Mouse (Mus musculus) left cerebral cortex, adult 8-10 months (tissue): ENCODE results near the gene Zfp65. TPM values are rescaled to one million over a fixed set of nuclear protein-coding genes. Genes with fewer than 3 reads are reported as not detected.
A peak's percentile ranks its signal among the peaks of the same experiment; 100 is the strongest.
"Not testable (repeated sequence)": the region's sequence is repeated elsewhere in the genome, so short reads cannot be mapped to it uniquely, and the experiment has no call there.

ENCODE experiments used
- DNase-seq, 2 experiments: peaks; one replicate each; pipeline ENCODE4 v3.0.0; 2022; ENCODE audit warnings: low spot score in 2 of 2
- total RNA-seq, 4 experiments: library from RNA; stranded (reverse); gene quantifications; 2 replicates each; pipeline ENCODE4 v1.2.4; 2022

The Zfp65 gene
- 10 to 100 TPM; 13.1 to 14.0 (median 13.6) TPM for total RNA-seq

GRCm38 (mm10) chr13:67728641-67729318 is at the start of gene Zfp65:
Zfp65 (minus strand) TSS chr13:67729173.
- DNase-seq: peak; percentile 47 to 60

- no peak for DNase-seq
Measured at GRCm38 (mm10) chr13:67763031-67763768, 34.2 kb upstream of the Zfp65 start.

DNA sequence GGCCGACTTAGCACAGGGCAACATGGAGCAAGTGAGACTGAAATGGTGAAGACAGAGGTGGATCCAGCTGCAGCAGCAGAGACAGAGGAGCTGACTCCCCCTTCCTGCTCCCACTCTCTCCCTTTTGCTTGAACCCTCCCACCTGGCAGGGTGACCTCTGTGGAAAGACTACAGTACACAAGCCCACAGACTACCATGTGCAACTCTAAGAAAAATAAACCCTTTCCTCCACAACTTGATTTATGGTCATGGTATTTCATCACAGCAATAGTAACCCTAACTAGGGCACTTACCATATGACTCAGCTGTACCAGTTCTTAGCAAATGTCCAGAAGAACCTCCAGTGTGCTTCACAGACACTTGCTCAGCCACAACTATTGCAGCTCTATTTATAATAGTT is 31.0 kb upstream of the Zfp65 start:
- no peak for DNase-seq

GRCm38 (mm10) chr13:67755761-67756160 is 26.8 kb upstream of the Zfp65 start:
- no peak for DNase-seq

DNA sequence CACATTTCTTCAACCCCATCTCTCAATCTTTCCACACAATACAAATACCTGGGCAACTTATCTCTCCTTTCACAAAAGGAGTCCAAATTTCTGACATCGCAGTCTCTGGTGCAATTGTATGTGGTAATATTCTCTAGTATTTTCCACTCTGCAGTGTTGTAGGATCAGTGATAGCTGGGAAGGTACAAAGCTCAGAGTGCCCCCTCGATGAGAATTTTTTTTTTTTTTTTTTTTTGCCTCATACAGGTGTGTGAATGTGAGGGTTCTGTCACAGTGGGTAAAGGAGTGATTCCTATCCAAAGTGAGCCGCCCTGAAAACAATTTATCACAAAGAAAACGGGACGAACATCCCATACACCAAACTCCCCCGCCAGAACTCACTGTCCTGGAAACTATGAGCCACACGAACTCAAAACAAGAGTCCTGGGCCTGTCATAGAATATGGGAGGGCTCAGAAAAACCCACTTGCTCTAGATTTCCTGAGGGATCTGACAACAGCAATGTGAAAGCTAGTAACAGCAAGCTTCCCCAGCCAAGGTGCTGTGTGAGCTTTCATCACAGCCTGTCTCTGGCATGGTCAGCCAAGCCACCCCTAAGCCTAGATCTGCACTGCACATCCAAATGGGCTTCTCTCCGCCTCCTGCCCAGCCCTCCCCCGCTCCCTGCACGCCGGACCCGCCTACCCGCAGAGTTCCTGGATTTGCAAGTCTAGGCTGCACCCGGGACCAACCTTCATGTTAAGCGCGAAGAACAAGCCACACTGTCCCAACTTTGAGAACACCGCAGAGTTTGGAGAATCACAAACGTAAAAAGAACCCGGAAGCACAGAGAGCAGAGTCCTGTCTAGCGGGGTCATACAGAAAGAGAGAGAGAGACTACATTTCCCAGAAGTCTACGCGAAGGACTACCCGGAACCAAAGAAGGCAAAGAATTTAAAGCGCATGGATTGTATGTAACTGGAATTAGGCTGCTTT is 25.6 kb upstream of the Zfp65 start, which contains the start of gene Zfp85:
Gene Zfp85, minus strand, starts transcription at position 896 of the 974 bp plus-strand sequence.
- DNase-seq: peak; percentile 23 to 34

DNA sequence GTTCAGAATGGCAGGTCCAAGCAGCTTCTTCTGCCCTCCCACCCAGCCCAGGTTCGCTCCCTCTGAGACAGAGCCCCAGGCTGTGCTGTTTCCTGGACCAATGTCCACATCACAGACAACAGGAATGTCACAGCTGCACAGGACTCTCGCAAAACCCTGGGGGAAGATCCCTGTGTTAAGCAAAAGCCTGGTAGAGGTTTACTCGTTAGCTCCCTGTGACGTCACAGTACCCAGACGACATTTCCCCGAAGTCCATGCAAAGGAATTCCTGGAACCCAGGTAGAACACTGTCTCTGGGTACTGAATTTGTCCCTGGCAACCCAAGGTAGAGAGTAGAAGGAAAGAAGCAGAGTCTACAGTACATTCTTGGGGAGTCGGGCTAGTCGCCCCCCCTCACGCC is 14.9 kb upstream of the Zfp65 start:
- no peak for DNase-seq

DNA sequence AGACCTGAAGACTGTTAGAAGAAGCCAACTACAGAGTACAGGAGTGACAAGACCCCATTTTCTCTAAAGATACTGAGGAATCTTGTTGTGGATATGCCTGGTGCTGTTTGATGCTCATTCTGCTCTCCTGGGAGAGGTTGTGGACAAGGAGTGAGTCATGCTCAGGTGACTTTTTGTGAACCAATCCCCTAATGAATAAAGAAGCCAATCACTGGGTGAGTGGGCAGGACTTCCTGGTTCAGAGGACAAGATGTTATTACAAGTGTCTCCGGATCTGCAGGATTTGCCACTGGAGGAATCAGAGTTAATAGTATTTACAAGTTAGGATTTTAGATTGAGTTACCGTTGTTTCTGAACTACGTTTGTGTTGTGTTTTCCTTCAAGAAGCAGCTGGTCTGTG is 14.0 kb upstream of the Zfp65 start:
- DNase-seq: no peak

DNA sequence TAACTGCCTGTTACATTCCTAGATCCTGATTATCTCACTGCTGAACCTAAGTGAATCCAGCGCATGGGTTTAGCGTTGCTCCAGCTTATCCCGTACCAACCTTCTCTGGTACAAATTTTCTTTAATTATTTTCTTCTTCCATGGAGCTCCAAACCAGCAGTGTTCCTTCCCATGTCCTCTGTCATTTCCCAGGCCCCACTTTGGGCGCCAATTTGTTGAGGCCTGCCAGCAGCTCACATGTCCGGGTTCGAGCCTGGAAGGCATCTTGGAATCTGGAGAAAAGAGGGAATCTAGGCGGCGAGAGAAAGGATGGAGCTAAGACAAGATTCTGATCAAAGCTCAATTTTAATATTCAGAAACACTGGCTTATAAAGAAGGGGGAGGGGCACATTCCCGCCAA is 5.4 kb upstream of the Zfp65 start:
- DNase-seq: not testable (repeated sequence)

DNA sequence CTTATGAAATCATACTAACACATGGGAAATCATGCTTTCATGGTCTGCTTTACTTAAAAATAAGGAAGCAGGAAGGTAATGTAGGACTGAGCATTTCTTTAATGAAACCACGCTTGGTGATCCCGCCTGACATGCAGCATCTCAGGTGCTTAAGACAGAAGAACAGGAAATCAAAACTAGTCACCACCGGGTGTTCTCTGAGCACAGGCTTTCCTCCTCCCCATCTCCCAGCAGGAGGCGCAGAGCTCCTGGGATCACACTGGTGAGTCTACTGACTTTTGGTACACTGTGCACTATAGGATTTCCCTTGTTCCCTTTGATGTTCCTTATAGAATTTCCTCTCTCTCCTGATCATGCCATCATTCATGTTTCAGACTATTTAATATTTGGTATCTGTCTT is 468 bp upstream of the Zfp65 start:
- DNase-seq: peak; percentile 9 to 22

DNA sequence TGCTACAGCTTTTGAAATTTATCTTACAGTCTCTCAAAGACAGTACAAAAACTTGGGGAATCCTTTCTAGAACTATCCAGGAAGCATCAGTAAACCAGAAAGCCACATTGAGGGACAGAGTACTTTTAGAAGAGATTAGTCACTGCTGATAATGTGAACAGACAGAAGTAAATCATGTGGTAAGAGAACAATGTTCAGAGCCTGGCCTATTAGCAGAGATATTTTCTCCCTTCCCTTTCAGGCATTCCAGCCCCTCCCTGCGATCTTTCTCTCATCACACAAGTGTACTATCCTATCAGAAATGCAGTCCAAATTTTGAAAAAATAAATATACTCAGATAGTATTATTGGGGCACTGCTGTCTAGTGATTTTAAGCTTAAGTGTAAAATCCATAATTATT is 867 bp downstream of the Zfp65 start:
- no peak for DNase-seq

DNA sequence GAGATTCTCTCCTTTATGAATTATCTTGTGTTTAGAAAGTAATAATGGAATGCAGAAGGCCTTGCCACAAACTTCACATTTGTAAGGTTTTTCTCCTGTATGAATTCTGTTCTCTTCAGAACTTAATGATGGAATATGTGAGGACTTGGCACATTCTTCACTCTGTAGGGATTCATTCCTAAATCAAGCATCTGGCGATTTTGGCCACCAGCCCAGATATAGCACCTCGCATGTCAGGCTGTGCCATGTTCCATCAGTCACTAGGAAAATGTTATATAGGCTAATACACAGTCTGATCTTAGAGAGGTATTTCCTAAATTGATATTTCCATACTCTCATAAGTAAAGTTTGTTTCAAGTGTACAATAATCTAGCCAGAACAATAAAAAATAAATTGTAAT is 3.6 kb downstream of the Zfp65 start:
- not testable (repeated sequence) for DNase-seq

DNA sequence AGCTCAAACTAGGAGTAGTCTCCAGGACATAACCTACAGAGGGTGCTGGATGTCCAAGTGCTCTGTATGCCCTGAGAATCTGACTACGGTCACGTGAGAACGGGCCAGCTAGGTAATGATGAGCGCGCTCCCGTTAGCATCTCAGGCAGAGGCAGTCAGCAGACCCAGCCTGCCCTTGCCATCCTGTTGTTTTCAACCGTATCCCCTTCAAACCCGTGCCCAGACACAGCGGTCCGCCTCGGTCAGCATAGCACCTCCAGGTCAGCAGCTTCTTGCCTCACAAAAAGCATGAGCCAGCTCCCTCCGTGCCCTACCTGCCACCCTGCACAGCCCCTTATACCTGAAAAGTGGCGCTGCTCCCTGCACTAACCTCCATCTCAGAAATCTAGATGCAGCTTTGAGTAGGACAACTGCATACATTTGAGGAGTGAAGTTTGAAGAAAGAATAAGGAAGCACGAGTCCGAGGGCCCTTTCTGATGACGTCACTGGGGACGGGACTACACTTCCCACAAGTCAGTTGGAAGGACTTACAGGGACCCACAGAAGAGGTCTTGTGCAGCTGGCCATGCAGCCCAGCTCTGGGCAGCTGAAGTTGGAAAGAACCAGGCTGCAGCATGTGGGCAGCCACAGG is 5.0 kb downstream of the Zfp65 start:
- peak; percentile 77 to 90 for DNase-seq

DNA sequence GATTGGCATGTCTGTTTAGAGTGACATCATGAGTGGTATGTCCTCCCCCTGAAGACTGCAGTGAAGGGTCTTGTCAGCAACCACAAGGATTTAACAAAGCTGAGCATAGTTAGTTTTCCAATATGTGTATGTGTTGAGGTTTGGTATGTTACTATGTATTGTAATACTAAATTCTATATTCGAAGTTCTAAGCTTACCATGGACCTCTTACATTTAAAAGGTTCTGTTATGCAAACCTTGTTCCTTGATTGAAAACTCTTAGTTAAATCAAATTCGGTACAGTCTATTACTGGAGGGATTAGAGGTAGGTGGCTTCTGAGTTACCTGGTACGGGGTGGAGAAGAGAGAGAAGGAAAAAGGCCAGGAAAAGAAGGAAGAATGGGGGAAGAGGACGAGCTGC is 42.0 kb downstream of the Zfp65 start, which contains the start of gene Zfp738:
Gene Zfp738, minus strand, starts transcription at position 101 of the 400 bp plus-strand sequence.
- no peak for DNase-seq

- DNase-seq: not testable (repeated sequence)
Measured at GRCm38 (mm10) chr13:67683841-67684240, 45.1 kb downstream of the Zfp65 start.

- DNase-seq: peak; percentile 75 to 90
Measured at GRCm38 (mm10) chr13:67682959-67683735, 45.8 kb downstream of the Zfp65 start.

- DNase-seq: no peak
Measured at GRCm38 (mm10) chr13:67674902-67675301, 54.1 kb downstream of the Zfp65 start.
